Mouse (Mus musculus): ENCODE data around the gene Syp.

Syp gene

DNA sequence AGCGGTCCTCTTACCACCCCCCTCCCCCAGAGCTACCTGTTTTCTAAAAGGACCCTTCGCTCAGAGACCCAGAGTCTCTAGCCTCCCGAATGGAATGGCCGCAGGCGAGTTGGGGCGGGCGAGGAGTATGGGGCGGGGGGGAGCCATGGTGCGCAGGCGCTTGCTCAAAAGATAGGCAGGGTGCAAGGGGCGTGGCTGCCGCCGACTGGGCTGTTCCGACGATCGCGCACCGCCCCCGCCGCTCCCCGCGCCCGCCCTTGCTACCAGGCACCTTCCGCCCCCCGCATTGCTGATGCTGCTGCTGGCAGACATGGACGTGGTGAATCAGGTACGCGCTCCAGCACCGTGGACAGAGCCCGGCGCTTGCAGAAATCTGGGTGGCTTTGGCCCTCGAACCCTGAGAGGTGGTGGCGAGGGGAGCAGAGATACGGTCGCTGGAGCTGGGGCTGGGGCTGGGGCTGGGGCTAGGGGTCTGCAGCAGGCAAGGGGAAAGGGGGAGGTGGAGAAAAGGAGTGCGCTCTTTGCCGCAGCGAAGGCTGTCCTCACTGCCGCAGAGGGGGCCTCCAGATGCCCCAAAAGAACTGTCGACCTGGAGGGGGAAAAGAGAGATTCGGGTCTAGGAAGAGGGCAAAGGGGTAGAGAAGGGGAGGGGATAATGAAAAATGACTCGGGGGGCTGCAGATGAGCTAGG lies at the start of gene Syp:
TSS of gene Syp (plus strand) at position 71 of the 691 bp plus-strand sequence.
- DNase-seq (ENCODE audit: low spot score in 2 of 2): peak; percentile 82 to 93

DNA sequence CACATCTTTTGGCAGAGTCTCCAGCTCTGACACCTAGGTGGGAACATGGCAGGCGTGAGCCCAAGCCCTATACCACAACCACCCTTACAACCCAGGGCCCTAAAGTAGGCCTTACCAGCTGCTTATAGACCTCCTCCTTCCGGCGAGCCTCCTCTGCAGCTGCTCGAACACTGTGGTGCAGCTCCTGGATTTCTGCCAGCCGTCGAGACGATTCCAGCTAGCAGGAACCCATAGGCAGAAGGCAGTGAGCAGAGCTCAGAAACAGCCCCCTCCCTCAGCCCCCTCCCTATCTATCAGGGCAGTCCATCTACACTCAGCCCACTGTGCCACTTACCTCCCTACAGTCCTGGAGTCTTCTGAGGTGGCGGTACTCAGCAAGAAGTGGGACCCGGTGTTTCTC lies 42.9 kb upstream of the Syp start:
- no peak for DNase-seq (ENCODE audit: low spot score in 2 of 2)

DNA sequence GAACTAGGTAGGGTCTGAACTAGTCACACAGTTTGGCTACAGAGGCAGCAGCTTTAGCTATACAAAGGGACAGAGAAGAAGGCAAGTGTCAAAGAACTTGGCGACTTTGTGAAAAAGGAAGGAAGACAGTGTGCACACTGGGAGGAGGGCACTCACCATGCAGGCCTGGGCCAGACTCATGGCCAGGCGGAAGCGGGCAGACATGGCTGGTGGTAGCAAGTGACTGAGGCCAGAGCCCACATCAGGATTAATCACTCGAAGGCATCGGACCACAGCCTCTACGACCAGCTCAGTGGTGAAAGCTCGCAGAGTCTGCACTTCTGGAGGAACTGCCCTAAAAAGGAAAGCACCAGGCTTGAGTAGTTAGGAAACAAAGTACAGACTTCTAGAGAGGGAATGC lies 34.3 kb upstream of the Syp start:
- DNase-seq (ENCODE audit: low spot score in 2 of 2): no peak

DNA sequence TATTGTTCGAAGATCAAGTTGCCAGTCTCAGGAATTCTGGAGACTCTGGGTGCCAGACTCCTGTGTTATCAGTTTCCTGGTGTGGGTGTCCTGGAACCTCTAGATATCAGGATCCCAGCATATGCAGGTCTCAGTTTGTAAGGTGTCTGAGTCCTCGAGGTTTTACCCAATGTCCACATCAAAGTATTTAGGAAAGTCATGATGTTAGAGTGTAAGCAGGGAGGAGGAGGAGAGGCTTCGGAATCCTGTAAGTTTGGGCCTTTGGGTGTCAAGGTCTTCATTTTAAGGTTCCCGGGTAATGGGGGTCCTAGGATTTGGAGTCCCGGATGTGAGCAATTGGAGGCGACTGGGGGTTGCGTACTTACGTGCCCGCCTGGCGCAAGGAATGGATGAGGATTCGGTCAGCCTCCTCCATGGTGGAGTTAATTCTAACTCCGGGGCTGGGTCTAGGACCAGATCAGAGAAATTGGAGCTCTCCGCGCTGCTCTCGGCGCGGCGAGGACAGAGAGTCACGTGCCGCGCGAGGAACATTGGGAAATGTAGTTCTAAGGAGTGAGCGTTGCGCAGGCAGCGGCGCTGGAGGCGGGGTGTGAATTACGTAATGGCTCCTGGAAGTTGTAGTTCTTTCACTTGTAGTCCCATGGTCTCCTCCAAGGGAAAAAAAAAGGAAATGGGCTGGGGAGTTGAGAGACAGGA lies 33.2 kb upstream of the Syp start, which contains the start of gene Ccdc22:
TSS of gene Ccdc22 (minus strand) at position 639 of the 696 bp plus-strand sequence.
- peak; percentile 42 to 68 for DNase-seq (ENCODE audit: low spot score in 2 of 2)

DNA sequence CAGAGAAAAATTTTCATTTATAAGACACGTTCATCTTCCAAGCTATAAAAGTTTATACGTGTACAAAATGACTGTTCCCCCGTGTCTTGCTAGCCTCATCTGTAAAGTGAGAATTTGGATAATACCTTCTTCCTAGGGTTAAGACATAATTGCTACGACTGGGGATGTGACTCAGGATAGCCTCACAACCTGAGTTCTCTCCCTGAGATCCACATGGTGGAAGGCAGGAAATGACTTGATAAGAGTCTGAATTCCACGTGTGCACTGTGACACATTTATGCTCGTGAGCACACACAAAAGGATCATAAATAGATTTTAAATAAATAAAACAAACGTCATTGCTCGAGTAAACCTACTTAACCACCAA lies 32.7 kb upstream of the Syp start:
- DNase-seq (ENCODE audit: low spot score in 2 of 2): no peak

DNA sequence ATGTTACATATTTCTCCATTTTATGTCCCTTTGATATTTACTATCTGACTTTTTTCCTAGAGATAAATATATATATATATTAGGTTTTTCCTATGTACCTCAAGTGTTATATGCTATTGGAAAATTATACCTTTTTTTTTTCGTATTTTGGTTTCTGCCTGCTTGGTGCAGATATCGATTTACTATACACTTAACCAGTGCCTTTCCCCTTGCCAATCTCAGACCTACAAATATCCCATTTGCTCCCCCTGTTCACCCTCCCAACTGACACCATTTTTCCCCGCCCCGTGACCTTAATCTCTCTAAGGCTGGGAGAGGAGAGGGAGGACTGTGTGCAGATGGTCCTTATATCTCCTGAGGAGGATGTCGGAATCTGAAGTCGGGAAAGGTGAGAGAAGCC lies 31.5 kb upstream of the Syp start, which contains the start of gene Cacna1f:
TSS of gene Cacna1f (plus strand) at position 301 of the 400 bp plus-strand sequence.
- no peak for DNase-seq (ENCODE audit: low spot score in 2 of 2)

DNA sequence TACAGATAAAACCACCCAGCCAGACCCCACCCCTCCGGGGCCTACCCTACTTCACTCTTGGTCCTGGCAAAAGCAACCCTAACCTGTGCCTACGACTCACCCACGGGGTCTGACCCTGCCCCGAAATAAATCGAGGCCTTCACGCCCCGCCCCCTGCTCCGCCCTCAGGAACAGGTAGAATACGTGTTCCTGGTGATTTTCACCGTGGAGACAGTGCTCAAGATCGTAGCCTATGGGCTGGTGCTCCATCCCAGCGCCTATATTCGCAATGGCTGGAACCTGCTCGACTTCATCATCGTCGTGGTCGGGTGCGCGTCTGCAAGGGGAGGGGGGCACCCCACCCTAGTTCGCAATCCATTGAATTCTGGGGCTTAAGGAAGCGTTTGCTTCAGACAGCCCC lies 28.2 kb upstream of the Syp start:
- no peak for DNase-seq (ENCODE audit: low spot score in 2 of 2)

DNA sequence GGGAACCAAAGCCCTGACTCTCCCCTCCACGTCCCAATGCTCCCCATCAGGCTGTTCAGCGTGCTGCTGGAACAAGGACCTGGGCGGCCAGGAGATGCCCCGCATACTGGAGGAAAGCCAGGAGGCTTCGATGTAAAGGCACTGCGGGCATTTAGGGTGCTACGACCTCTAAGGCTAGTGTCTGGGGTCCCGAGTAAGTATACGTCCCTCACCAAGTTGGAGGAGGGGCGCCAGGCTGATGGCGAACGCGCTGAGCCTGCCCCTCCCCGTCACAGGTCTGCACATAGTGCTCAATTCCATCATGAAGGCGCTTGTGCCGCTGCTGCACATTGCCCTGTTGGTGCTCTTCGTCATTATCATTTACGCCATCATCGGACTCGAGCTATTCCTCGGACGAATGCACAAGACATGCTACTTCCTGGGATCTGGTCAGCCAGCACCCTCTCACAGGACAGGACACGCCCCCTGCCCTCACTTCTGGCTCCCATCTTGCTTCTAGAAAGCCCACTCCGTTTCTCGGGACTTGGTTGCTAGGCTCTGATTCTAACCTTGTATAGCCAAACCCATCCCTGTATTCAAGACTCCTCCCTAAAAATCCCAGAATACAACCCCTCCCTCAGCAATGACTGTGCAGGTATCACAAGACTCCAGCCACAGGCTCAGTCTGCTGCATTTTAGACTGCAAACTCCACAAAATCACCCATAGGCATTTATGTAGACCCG lies 27.6 kb upstream of the Syp start:
- DNase-seq (ENCODE audit: low spot score in 2 of 2): peak in 1 of 2 experiments; percentile 12

DNA sequence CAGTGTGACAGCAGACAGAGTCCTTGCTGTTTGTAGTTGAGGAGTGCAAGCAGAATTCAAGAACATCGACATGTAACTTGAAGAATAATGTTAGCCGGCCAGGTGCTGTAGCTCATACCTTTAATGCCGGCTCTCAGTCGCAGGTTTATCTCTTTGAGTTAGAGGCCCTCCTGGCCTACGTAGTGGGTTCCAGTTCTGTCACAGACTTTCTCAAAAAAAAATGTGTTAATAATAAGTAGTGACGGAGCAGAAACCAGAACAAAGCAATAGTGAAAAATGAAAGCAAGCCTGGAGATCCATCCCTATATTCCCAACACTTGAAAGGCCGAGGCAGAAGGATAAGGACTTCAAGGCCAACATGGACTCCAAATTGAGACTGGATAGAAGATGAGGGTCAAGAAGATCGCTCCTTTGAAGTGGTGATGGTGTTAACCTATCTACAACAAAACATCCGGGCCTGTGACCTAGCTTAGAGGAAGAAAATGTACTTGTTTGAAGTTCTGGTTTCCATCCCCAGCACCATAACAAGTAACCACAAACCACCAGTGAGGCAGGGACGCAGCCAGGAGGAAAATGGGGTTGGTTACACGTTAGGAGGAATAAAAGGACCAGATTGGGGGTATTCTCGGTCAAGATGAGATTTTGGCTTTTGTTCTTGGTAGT lies 20.3 kb upstream of the Syp start:
- no peak for DNase-seq (ENCODE audit: low spot score in 2 of 2)

DNA sequence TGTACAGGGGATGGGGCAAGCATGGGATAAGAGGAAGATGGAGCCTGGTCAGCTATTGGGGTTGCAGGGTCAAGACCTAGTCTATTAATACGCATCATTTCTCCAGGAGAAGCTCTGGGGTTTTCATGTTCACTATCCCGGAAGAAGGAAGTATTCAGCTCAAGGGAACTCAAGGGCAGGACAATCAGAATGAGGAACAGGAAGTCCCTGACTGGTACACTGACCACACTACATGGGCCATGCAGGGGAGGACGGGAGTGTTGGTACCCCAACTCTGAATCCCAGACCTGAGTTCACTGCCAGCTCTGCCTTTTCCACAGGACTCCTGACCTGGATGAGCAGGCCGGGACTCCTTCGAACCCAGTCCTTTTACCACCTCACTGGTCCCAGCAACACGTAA lies 5.7 kb upstream of the Syp start:
- no peak for DNase-seq (ENCODE audit: low spot score in 2 of 2)

DNA sequence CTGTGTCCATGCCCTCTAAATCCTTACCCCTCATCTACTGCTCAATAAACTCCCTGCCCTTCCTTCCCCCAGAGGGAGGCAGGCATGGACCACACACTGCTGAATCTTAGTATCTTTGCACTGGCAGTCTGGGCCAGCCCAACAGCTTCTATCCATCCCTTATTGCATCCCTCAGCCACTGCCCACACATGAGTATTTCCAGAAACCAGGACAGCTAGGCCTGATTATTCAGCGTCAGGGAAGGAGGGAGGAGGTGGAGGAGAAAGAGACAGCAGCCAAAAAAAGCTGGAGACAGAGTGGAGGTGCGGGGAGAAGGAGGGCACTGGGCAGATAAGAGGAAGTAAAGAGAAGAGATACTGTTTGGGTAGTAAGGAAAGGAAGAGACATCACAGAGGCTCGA lies 3.2 kb upstream of the Syp start:
- DNase-seq (ENCODE audit: low spot score in 2 of 2): no peak

DNA sequence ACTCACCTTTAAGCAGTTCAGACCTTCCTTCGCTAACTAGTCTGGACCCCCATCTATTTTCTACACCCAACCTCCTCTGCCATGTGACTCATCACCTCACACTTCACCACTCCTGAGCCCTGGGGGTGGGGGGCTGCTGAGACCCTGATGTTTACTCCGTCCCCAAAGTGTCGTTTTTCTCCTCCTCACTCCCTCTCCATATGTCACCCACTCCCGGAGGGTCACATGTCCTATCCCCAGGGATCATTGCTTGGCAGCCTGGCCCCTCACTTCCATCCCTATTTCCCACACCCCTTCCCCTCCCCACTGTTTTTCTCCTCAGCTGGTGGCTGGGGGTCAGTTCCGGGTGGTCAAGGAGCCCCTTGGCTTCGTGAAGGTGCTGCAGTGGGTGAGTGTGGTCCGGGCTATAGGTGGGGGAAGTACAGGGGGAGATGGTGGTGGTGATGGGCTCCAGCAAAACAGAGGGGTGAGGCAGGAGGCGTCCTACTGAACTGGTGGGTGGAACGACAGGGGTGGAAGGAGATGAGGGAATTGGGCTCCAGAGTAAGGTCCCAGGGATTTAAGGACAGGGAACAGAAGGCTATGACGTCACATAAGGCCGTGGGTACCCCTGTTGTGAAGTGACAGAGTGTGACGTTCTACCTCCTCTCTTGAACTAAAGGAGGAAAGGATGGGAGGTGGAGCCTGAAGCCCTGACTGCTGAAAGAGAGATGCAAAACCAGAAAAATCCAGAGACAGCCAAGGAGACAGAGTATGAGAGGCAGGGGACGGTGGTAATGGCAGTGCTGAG lies 1.5 kb downstream of the Syp start:
- DNase-seq (ENCODE audit: low spot score in 2 of 2): no peak

DNA sequence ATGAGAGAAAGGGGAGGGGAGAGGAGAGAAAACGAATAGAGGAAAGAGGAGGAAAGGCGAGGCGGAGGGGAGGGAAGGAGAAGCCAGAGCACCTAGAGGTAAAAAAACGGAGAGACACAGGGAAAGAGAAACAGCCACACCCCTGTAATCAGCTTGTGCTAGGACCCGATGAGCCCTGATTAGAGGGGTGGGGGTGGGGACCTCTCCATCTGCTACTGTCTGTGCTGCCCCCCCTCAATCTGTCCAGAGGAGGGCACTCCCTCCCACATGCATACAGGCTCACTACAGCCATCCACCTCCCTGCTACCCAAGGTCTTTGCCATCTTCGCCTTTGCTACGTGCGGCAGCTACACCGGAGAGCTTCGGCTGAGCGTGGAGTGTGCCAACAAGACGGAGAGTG lies 2.5 kb downstream of the Syp start:
- no peak for DNase-seq (ENCODE audit: low spot score in 2 of 2)

DNA sequence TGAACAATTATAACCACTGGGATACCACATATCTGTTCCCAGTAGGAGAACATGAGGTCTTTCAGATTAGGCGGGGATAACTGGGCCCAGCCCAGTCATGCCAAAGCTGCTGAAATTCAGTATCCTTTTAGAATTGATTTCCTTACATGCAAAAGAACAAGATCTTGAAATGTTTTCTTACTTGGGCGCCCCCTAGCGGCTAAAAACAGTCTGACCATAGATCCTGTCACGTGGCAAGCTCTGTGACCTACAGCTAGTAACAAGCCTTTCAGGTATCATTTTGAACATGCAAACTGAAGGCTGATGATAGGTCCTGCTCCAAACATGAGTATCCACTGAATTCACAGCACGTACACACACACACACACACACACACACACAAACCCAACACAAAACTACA lies 7.1 kb downstream of the Syp start:
- peak; percentile 61 to 80 for DNase-seq (ENCODE audit: low spot score in 2 of 2)

DNA sequence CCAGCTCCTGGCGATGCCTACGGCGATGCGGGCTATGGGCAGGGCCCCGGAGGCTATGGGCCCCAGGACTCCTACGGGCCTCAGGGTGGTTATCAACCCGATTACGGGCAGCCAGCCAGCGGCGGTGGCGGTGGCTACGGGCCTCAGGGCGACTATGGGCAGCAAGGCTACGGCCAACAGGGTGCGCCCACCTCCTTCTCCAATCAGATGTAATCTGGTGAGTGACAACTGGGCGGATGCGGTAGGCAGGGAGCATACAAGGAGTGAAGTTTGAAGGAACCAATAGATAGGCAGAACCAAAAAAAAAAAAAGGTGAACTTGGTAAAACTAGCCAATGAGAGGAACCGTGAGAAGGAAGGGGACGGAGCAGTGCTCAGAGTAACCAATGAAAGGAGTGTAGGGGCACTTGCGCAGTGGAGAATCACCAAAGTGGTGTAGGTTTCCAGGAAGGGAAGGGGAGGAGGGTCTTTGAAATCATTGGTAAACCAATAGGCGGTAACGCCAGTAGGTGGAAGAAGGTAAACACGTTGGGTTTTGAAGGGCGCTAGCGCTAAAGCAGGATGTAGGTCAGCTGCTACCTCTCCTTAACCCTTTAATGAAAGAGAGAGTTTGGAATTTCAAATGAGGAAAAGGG lies 10.5 kb downstream of the Syp start:
- DNase-seq (ENCODE audit: low spot score in 2 of 2): peak; percentile 49 to 59

DNA sequence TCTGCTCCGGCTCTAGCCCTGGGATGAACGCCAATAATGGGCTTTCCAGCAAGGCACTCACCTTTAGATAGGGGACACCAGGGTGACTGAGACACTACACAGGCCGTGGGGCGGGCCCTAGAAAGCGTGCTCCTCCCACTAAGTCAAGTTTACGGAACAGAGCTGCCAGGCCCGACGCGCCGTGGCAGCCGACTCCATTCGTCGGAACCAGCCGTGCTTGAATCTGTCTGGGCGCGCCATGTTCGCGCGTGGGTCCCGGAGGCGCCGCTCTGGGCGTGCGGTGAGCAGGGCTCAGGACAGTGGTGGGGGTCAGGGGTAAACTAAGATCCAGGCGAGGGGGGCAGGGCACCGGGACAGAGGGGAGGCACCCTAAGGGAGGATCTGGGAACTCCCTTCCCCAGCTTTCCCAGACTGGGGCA lies 19.0 kb downstream of the Syp start, which contains the start of gene Prickle3:
TSS of gene Prickle3 (plus strand) at position 40 of the 419 bp plus-strand sequence.
- no peak for DNase-seq (ENCODE audit: low spot score in 2 of 2)

DNA sequence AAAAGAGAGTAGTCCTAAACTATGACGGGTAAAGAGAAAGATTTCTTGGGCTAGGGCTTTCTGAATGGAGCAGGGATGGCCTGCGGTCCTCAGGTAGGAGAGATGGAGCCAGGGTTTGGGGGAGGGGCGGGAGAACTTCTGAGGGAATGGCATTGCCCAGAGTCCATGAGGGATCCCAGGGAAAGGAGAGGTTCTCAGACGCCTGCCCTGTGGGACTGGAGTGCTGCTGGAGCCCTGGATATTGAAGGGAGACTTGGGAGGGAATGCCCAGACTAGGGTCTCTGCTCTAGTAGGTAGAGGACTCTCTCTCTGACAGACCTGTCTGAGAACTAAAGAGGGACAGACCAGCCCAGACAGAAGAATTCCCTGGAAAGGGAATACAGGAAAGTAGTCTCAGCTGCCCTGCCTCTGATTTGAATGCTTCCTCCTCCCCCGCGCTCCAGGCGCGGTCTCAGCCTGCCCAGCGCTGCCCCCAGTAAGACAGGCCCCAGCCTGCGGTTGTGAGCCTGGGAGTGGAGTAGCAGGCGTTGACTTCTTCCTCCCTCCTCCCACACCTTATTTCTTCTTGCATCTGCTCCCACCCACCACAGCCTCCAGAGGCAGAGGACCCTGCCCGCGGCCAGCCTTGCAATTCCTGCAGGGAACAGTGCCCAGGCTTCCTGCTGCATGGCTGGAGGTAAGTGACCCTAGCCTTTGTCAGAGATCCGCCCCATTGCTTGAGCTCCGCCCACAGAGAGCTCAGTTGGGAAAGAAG lies 19.9 kb downstream of the Syp start:
- DNase-seq (ENCODE audit: low spot score in 2 of 2): no peak

DNA sequence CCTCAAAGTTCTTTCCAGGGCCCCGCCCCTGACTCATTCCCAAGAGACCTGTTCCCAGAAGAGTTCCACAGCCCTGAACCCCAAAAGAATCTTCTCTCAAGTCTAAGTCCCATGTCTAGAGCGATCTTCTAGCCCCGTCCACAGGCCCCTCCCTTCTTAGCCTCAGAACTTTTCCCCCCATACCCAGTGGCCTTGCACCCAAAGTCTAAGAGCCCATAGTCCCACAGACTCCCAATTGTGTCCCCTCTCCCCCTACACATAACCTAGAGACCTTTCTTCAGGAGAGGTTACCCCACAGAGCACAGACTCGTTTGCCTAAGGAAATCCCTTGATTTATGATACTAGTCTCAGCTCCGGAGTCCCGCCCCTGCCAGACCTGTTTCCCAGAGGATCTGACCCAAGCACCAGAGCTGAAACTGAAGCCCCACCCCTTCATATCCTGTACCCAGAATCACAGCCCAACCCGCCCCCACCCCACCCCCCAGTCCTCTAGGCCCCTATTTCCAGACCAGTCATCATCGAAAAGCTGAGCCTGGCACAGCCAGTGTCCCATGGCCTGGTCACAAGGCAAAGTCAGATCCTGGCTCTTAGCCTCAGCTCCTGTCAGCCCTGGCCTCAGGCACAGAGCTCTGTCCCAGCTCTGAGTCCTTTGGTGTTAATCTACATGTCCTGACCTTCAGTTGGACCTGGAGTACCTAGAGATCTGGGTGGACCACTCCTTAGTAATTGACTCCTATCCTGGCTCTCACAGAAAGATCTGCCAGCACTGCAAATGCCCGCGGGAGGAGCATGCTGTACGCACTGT lies 20.7 kb downstream of the Syp start:
- no peak for DNase-seq (ENCODE audit: low spot score in 2 of 2)

DNA sequence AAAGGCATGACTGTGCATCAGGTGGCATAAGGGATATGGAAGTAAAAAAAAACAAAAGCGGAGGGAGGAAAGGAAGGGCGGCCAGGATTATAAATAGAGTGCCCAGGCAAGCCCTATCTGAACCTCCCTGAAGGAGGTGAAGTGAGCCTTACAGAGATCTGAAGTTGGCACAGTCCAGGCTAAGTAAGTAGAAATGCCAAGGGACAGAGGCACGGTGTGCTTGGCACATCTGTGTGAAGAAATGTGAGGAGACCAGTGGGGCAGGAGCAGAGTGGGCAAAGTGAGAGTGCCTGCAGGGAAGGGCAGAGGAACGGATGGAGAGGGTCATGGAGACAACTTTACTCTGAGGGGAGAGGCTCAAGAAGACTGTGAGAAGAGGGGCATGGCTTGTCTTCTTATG lies 22.8 kb downstream of the Syp start:
- no peak for DNase-seq (ENCODE audit: low spot score in 2 of 2)
